Mouse (Mus musculus) cerebral cortex, adult 2 months (tissue): Measurements from ENCODE around the gene Abi1.

Experiments
- WGBS: fragments of 180-500 bp; shearing (Covaris S2); methylation state at CpG from one replicate; pipeline ENCODE4 v1.1.7; 2018; 5-methylcytosine and 5-hydroxymethylcytosine counted together

Abi1 gene

GRCm38 (mm10) chr2:22949956-22950355 lies 90.1 kb downstream of the Abi1 start:
- WGBS: 54% methylated on average over 4 of the region's 4 CpGs

- 58% methylated on average over 1 of the region's 1 CpGs for WGBS
Observed at GRCm38 (mm10) chr2:22933556-22933955, 106.5 kb downstream of the Abi1 start.

GRCm38 (mm10) chr2:22928259-22928658 lies 111.8 kb downstream of the Abi1 start:
- WGBS: 51% methylated on average over 2 of the region's 2 CpGs

- 93% methylated on average over 3 of the region's 3 CpGs for WGBS
Observed at GRCm38 (mm10) chr2:22925911-22926310, 114.1 kb downstream of the Abi1 start.

- 69% methylated on average over 2 of the region's 2 CpGs for WGBS
Observed at GRCm38 (mm10) chr2:22918651-22919050, 121.4 kb downstream of the Abi1 start.

- 77% methylated on average over 3 of the region's 3 CpGs for WGBS
Observed at GRCm38 (mm10) chr2:22914421-22914820, 125.6 kb downstream of the Abi1 start.

GRCm38 (mm10) chr2:22903947-22904346 lies 136.1 kb downstream of the Abi1 start:
- over 99% methylated on average over 3 of the region's 3 CpGs for WGBS

- under 1% methylated on average over 81 of the region's 81 CpGs for WGBS
Observed at GRCm38 (mm10) chr2:22895282-22896273, 144.5 kb downstream of the Abi1 start, which contains the start of gene Pdss1. Gene Pdss1, plus strand, starts transcription at chr2:22895522.

GRCm38 (mm10) chr2:22894932-22895281 lies 145.1 kb downstream of the Abi1 start:
- 10% methylated on average over 9 of the region's 9 CpGs for WGBS
